Mouse (Mus musculus): ENCODE measurements around the gene Znhit3.
A peak's percentile ranks its signal among the peaks of the same experiment; 100 is the strongest.

DNA sequence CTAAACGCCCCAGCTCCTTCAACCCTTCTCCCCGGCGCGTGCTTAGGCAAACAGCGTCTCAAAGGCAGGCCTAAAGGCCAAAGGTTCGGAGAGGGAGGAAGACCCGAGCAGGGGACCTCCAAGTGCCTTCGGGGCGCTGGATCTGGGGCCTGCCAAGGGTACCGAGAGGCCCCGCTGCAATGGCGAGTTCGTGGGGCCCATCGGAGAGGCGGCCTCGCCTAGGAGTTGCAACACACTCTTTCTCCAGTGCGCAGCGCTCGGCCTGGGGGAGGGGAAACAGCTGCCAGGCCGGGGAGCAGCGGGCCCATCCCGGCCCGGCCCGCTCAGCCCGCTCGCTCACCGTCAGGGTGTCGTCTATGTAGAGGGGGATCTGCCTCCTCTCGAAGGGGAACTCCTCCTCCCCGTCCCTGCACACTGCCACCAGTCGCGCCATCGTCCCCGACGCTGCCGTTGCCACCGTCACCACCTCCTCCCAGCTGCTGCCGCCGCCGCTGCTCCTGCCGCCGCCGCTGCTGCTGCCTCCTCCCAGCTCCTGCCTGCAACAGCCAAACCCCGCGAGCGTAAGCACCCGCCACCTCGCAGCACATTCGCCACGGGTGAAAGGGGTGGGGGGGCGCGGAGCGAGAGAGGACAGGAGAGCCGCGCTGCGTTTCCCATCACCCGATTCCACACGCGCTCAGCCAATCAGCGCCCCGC lies 46.5 kb downstream of the Znhit3 start:
- TF ChIP-seq CTCF (IDR thresholded peaks at IDR 0.05; ENCODE audit: low read depth) = peak; percentile 12; the same call in 1 of the 2 replicates
- TF ChIP-seq EP300 (IDR thresholded peaks at IDR 0.05; ENCODE audit: low read depth) = no peak
